Mouse (Mus musculus) intestine, embryonic 14.5 days (tissue): ENCODE results near the gene Cobll1. TPM values are rescaled to one million over a fixed set of nuclear protein-coding genes. Genes with fewer than 3 reads are reported as not detected.
"Not testable (repeated sequence)": the region's sequence is repeated elsewhere in the genome, so short reads cannot be mapped to it uniquely, and the experiment has no call there.

Experiments used
- ATAC-seq: fragments of 200-750 bp; cut with Nextera tagmentation; replicated peaks from 2 replicates; pipeline ENCODE4 v1.8.0; 2017; ENCODE audit warnings: low read depth, moderate number of reproducible peaks, moderate TSS enrichment, moderate library complexity; ENCODE audit not compliant: low FRiP score, low TSS enrichment
- DNase-seq: peaks from one replicate; pipeline ENCODE4 v3.0.0-alpha.2; 2018; ENCODE audit warnings: low spot score
- H3K27ac ChIP-seq: fragments of 300-500 bp; sonication (generic); 2 replicates; pipeline ENCODE4 v1.5.1; 2014; ENCODE audit warnings: low read depth, mild to moderate bottlenecking, control low read depth
- H3K27me3 ChIP-seq: fragments of 300-500 bp; sonication (generic); replicated peaks from 2 replicates; pipeline ENCODE4 v1.6.1; 2014; ENCODE audit warnings: low read length, control low read depth; ENCODE audit not compliant: control insufficient read depth, insufficient read depth
- H3K36me3 ChIP-seq: fragments of 300-500 bp; sonication (generic); 2 replicates; pipeline ENCODE4 v1.6.1; 2014; ENCODE audit warnings: low read length, control low read depth; ENCODE audit not compliant: control insufficient read depth, insufficient read depth
- H3K4me1 ChIP-seq: fragments of 300-500 bp; sonication (generic); replicated peaks from 2 replicates; pipeline ENCODE4 v1.6.1; 2014; ENCODE audit warnings: low read length, control low read depth, mixed read lengths; ENCODE audit not compliant: control insufficient read depth, insufficient read depth
- H3K4me2 ChIP-seq: fragments of 300-500 bp; sonication (generic); 2 replicates; pipeline ENCODE4 v1.6.1; 2014; ENCODE audit warnings: low read length
- H3K4me3 ChIP-seq: fragments of 300-500 bp; sonication (generic); 2 replicates; pipeline ENCODE4 v1.5.1; 2014; ENCODE audit warnings: low read depth, low read length, control low read depth, mixed read lengths
- H3K9ac ChIP-seq: fragments of 300-500 bp; sonication (generic); 2 replicates; pipeline ENCODE4 v1.6.1; 2014; ENCODE audit warnings: mild to moderate bottlenecking, low read length
- H3K9me3 ChIP-seq: fragments of 300-500 bp; sonication (generic); 2 replicates; pipeline ENCODE4 v1.6.1; 2016; ENCODE audit warnings: low read length, control low read depth; ENCODE audit not compliant: control insufficient read depth
- WGBS: fragments of 180-500 bp; shearing (Covaris S2); extraction: QIAGEN DNeasy Blood & Tissue Kit; methylation state at CpG from one replicate; pipeline ENCODE4 v1.1.7; 2014; 5-methylcytosine and 5-hydroxymethylcytosine counted together
- polyA plus RNA-seq: library from polyadenylated mRNA; unstranded; fragments of >200 nt; fragmentation: Nextera tagmentation; extraction: Ambion mirVana; gene quantifications from 2 replicates; pipeline ENCODE4 v1.2.1, GENCODE M21; 2014

The Cobll1 gene
- polyA plus RNA-seq, 1 experiment from 2014 or later: 19.9 TPM

- no peaks in the 10 kb centered on the region for H3K27me3 ChIP-seq
- no peak overlapping the region for H3K27ac ChIP-seq
- H3K4me2 ChIP-seq: no peak overlapping the region
- WGBS: 57% methylated on average over 4 of the region's 4 CpGs
- H3K4me1 ChIP-seq: no peaks in the 10 kb centered on the region
- H3K4me3 ChIP-seq: no peak overlapping the region
- H3K9ac ChIP-seq: no peak overlapping the region
- H3K36me3 ChIP-seq: no peaks in the 10 kb centered on the region
- DNase-seq (no peak), ATAC-seq (no peak)
- no peaks in the 10 kb centered on the region for H3K9me3 ChIP-seq
Measured at GRCm38 (mm10) chr2:65267834-65268233, 28.6 kb upstream of the Cobll1 start.

GRCm38 (mm10) chr2:65266576-65267299 is 27.5 kb upstream of the Cobll1 start:
- ATAC-seq: no peak
- WGBS: 72% methylated on average over 5 of the region's 5 CpGs
- no peaks in the 10 kb centered on the region for H3K36me3 ChIP-seq

GRCm38 (mm10) chr2:65262251-65262650 is 23.0 kb upstream of the Cobll1 start:
- H3K9me3 ChIP-seq: no peaks in the 10 kb centered on the region
- no peak overlapping the region for H3K27ac ChIP-seq
- H3K4me1 ChIP-seq: no peaks in the 10 kb centered on the region
- no peaks in the 10 kb centered on the region for H3K27me3 ChIP-seq
- no peaks in the 10 kb centered on the region for H3K36me3 ChIP-seq
- H3K9ac ChIP-seq: no peak overlapping the region
- ATAC-seq: no peak
- H3K4me2 ChIP-seq: no peak overlapping the region
- no peak for DNase-seq
- WGBS: 76% methylated on average over 4 of the region's 4 CpGs
- H3K4me3 ChIP-seq: no peak overlapping the region

More at GRCm38 (mm10) chr2:65266576-65267299, 27.5 kb upstream of the Cobll1 start:
- Histone ChIP-seq H3K27me3 (no peaks in the 10 kb centered on the region), H3K4me1 (no peaks in the 10 kb centered on the region), H3K27ac (no peak overlapping the region), H3K4me2 (no peak overlapping the region), H3K4me3 (no peak overlapping the region), H3K9me3 (no peaks in the 10 kb centered on the region), H3K9ac (no peak overlapping the region)
- no peak for DNase-seq

- H3K9ac ChIP-seq, H3K4me2 ChIP-seq, H3K4me3 ChIP-seq, H3K27ac ChIP-seq, H3K36me3 ChIP-seq, H3K27me3 ChIP-seq, H3K9me3 ChIP-seq, H3K4me1 ChIP-seq, DNase-seq, ATAC-seq: not testable (repeated sequence)
- 50% methylated on average over 6 of the region's 6 CpGs for WGBS
Measured at GRCm38 (mm10) chr2:65260828-65261227, 21.6 kb upstream of the Cobll1 start.

GRCm38 (mm10) chr2:65260400-65260799 is 21.2 kb upstream of the Cobll1 start:
- Histone ChIP-seq H3K27me3 (no peaks in the 10 kb centered on the region), H3K4me3 (no peak overlapping the region), H3K27ac (no peak overlapping the region), H3K9ac (no peak overlapping the region), H3K9me3 (no peaks in the 10 kb centered on the region), H3K4me1 (no peaks in the 10 kb centered on the region), H3K36me3 (no peaks in the 10 kb centered on the region), H3K4me2 (no peak overlapping the region)
- 85% methylated on average over 4 of the region's 4 CpGs for WGBS
- no peak for DNase-seq
- ATAC-seq: no peak

GRCm38 (mm10) chr2:65257446-65257845 is 18.2 kb upstream of the Cobll1 start:
- Histone ChIP-seq H3K27ac (no peak overlapping the region), H3K4me2 (no peak overlapping the region)
- ATAC-seq: peak; percentile 74

GRCm38 (mm10) chr2:65256494-65257254 is 17.5 kb upstream of the Cobll1 start:
- ATAC-seq (no peak), DNase-seq (no peak)
- Histone ChIP-seq H3K27ac (peak overlapping the region; percentile 23; the same call in 1 of the 2 replicates), H3K27me3 (no peaks in the 10 kb centered on the region), H3K36me3 (no peaks in the 10 kb centered on the region), H3K4me1 (0 out of 2 replicates have a peak, but pooled peaks cover 6% of the 10 kb centered on the region), H3K4me3 (no peak overlapping the region), H3K9ac (no peak overlapping the region), H3K9me3 (no peaks in the 10 kb centered on the region), H3K4me2 (no peak overlapping the region)
- WGBS: 63% methylated on average over 6 of the region's 6 CpGs

More at GRCm38 (mm10) chr2:65257446-65257845, 18.2 kb upstream of the Cobll1 start:
- H3K9ac ChIP-seq: no peak overlapping the region
- WGBS: 49% methylated on average over 2 of the region's 2 CpGs
- 0 out of 2 replicates have a peak, but pooled peaks cover 6% of the 10 kb centered on the region for H3K4me1 ChIP-seq
- no peaks in the 10 kb centered on the region for H3K27me3 ChIP-seq
- no peaks in the 10 kb centered on the region for H3K9me3 ChIP-seq
- no peaks in the 10 kb centered on the region for H3K36me3 ChIP-seq
- H3K4me3 ChIP-seq: no peak overlapping the region
- DNase-seq: no peak

- H3K4me3 ChIP-seq: no peak overlapping the region
- H3K4me1 ChIP-seq: 0 out of 2 replicates have a peak, but pooled peaks cover 6% of the 10 kb centered on the region
- whole genome bisulfite sequencing: 70% methylated on average over 5 of the region's 5 CpGs
- H3K9ac ChIP-seq: no peak overlapping the region
- no peaks in the 10 kb centered on the region for H3K36me3 ChIP-seq
- no peak for ATAC-seq
- H3K27ac ChIP-seq: no peak overlapping the region
- H3K9me3 ChIP-seq: no peaks in the 10 kb centered on the region
- no peak for DNase-seq
- no peaks in the 10 kb centered on the region for H3K27me3 ChIP-seq
- H3K4me2 ChIP-seq: no peak overlapping the region
Measured at GRCm38 (mm10) chr2:65250589-65251104, 11.4 kb upstream of the Cobll1 start.
